Mouse (Mus musculus) thymus, adult 2 months (tissue): ENCODE measurements at regions not wholly inside any gene's neighbourhood (a gene's known extent, or its start where the extent isn't known, plus 50 kb on each side); places are given as distances from the start of the nearest gene placed in this dataset.

Source experiments
- CTCF ChIP-seq: fragments of 200-500 bp; IDR thresholded peaks from 2 replicates; pipeline ENCODE4 v1.5.1; 2012; ENCODE audit warnings: mild to moderate bottlenecking, control low read depth, low read length, moderate library complexity, borderline replicate concordance; ENCODE audit not compliant: control insufficient read depth, poor library complexity, insufficient read depth; ENCODE audit errors: extremely low read depth
- POLR2A ChIP-seq: fragments of 200-500 bp; IDR thresholded peaks from 2 replicates; pipeline ENCODE4 v1.6.1; 2012; ENCODE audit warnings: mild to moderate bottlenecking, low read length, control low read depth, moderate library complexity; ENCODE audit not compliant: control insufficient read depth, poor library complexity, insufficient read depth; ENCODE audit errors: extremely low read depth

DNA sequence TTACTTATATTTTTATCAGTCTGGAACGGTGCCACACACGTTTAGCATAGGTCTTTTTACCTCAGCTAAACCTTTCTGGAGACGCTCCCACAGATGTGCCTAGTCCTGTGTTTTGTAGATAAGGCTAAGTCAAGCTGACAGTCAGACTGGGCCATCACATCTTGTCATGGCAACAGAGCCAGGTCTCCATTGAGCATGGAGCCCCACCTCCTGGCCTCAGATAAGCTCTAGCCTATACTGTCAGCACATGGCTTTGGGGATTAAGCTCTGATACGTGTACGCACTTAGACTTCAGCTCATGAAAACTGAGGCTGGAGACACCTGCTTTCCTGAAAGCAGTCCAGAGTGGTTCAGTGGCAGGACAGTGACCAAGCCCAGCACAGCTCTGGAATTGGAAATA lies 392.4 kb upstream of the Kcnab2 start:
- no peak for TF ChIP-seq POLR2A
- no peak for TF ChIP-seq CTCF
